In genomic region chr4:8399430-8399829, GRCm38 (mm10) we compare ENCODE assay signal across 19 mouse cellular contexts.
DNase-seq lines count a peak whose midpoint lies in the region; ATAC-seq and TF ChIP-seq lines count a peak whose summit lies in the region.
"Had no signal": no experiment of that assay in that cellular context is flagged by ENCODE, and none has a peak within 500 bp of the region (broad histone marks: within the 10 kb centered on the region; RNA-seq: fewer than 3 reads in every experiment).

No protein-coding gene starts in this region.

- no peaks in the 10 kb centered on the region for H3K9me3 ChIP-seq in hindbrain, postnatal 0 days (ENCODE audit: low read length)
- no peaks in the 10 kb centered on the region for H3K9me3 ChIP-seq in hindbrain, embryonic 11.5 days (ENCODE audit: control insufficient read depth, low read length)
- no peaks in the 10 kb centered on the region for H3K9me3 ChIP-seq in lung, embryonic 16.5 days (ENCODE audit: control insufficient read depth, low read length)
- H3K9me3 ChIP-seq: embryonic facial prominence, embryonic 12.5 days; embryonic facial prominence, embryonic 15.5 days; G1E had no signal

- peaks cover 3% of the 10 kb centered on the region; the same call in 1 of the 2 replicates for H3K4me1 ChIP-seq in cerebellum, adult 2 months (ENCODE audit: control insufficient read depth, insufficient read depth, low read length)
- no peaks in the 10 kb centered on the region for H3K4me1 ChIP-seq in hindbrain, postnatal 0 days (ENCODE audit: insufficient read depth, low read length)
- no peaks in the 10 kb centered on the region for H3K4me1 ChIP-seq in hindbrain, embryonic 11.5 days (replicated peaks; ENCODE audit: control insufficient read depth, insufficient read depth, low read length)
- H3K4me1 ChIP-seq in lung, embryonic 16.5 days (replicated peaks; ENCODE audit: control insufficient read depth, insufficient read depth, low read length) = peaks cover 10% of the 10 kb centered on the region; the same call in 1 of the 2 replicates
- H3K4me1 ChIP-seq: embryonic facial prominence, embryonic 12.5 days; embryonic facial prominence, embryonic 15.5 days had no signal

- peak; percentile 53; the same call in 1 of the 2 replicates for ATAC-seq in hindbrain, postnatal 0 days
- no peak for ATAC-seq in hindbrain, embryonic 11.5 days (ENCODE audit: low FRiP score)
- peak; percentile 57 for ATAC-seq in lung, embryonic 16.5 days (ENCODE audit: low read depth)
- ATAC-seq: Patski had no signal

- no peak overlapping the region for H3K4me3 ChIP-seq in cerebellum, adult 2 months (replicated peaks; ENCODE audit: insufficient read depth, low read depth, low read length)
- no peak overlapping the region for H3K4me3 ChIP-seq in hindbrain, postnatal 0 days (ENCODE audit: low read length)
- no peak overlapping the region for H3K4me3 ChIP-seq in hindbrain, embryonic 11.5 days (ENCODE audit: low read depth, low read length)
- no peak overlapping the region for H3K4me3 ChIP-seq in lung, embryonic 16.5 days (ENCODE audit: low read length)
- H3K4me3 ChIP-seq: embryonic facial prominence, embryonic 12.5 days; embryonic facial prominence, embryonic 15.5 days; gastrocnemius, adult 2 months had no signal

- no peak overlapping the region for H3K4me2 ChIP-seq in hindbrain, postnatal 0 days (ENCODE audit: low read depth, low read length)
- no peak overlapping the region for H3K4me2 ChIP-seq in hindbrain, embryonic 11.5 days (replicated peaks; ENCODE audit: low read depth, low read length)
- H3K4me2 ChIP-seq in lung, embryonic 16.5 days (ENCODE audit: low read depth, low read length) = no peak overlapping the region
- H3K4me2 ChIP-seq: embryonic facial prominence, embryonic 12.5 days; embryonic facial prominence, embryonic 15.5 days; heart, embryonic 11.5 days had no signal

- WGBS in cerebellum, adult 2 months = 63% methylated on average over 1 of the region's 1 CpGs
- 58% methylated on average over 1 of the region's 1 CpGs for WGBS in hindbrain, postnatal 0 days
- 67% methylated on average over 1 of the region's 1 CpGs for WGBS in hindbrain, embryonic 11.5 days
- 44% methylated on average over 1 of the region's 1 CpGs for WGBS in lung, embryonic 16.5 days

- peak; percentile 22 for DNase-seq in cerebellum, adult 9-10 months
- DNase-seq in cerebellum, adult 2 months = no peak
- no peak for DNase-seq in hindbrain, postnatal 0 days (ENCODE audit: low spot score)
- DNase-seq in hindbrain, embryonic 11.5 days (ENCODE audit: low spot score) = no peak
- no peak for DNase-seq in lung, postnatal 36 days
- peak; percentile 4 for DNase-seq in retina, postnatal 1 day
- DNase-seq in retina, embryonic 14.5 days (ENCODE audit: low spot score) = no peak
- DNase-seq: B cell, adult 2 months; forebrain, postnatal 0 days; gastrocnemius, adult 2 months; gastrocnemius, postnatal 14 days; heart, adult 11 months had no signal

- no peaks in the 10 kb centered on the region for H3K27me3 ChIP-seq in cerebellum, adult 2 months (ENCODE audit: control insufficient read depth, insufficient read depth, low read length)
- no peaks in the 10 kb centered on the region for H3K27me3 ChIP-seq in hindbrain, postnatal 0 days (ENCODE audit: insufficient read depth, low read length)
- H3K27me3 ChIP-seq in hindbrain, embryonic 11.5 days (ENCODE audit: control insufficient read depth, insufficient read depth, low read length) = no peaks in the 10 kb centered on the region
- no peaks in the 10 kb centered on the region for H3K27me3 ChIP-seq in lung, embryonic 16.5 days (ENCODE audit: control insufficient read depth, insufficient read depth, low read depth, low read length)
- H3K27me3 ChIP-seq: CH12.LX; embryonic facial prominence, embryonic 12.5 days; embryonic facial prominence, embryonic 15.5 days; Patski had no signal

- H3K27ac ChIP-seq in cerebellum, adult 2 months (ENCODE audit: insufficient read depth, low read length) = no peak overlapping the region
- H3K27ac ChIP-seq in hindbrain, postnatal 0 days = peak overlapping the region; percentile 4; the same call in 1 of the 2 replicates
- H3K27ac ChIP-seq in hindbrain, embryonic 11.5 days (ENCODE audit: low read depth, low read length) = no peak overlapping the region
- H3K27ac ChIP-seq in lung, embryonic 16.5 days (ENCODE audit: low read length) = no peak overlapping the region
- H3K27ac ChIP-seq: embryonic facial prominence, embryonic 12.5 days; embryonic facial prominence, embryonic 15.5 days; gastrocnemius, adult 2 months had no signal

- TF ChIP-seq POLR2A in cerebellum, adult 2 months (IDR thresholded peaks at IDR 0.05; ENCODE audit: borderline replicate concordance, insufficient read depth, low read length) = no peak

- no peak for TF ChIP-seq CTCF in cerebellum, adult 2 months (IDR thresholded peaks at IDR 0.05; ENCODE audit: borderline replicate concordance, insufficient read depth, low read depth, low read length)
- TF ChIP-seq CTCF in hindbrain, postnatal 0 days (IDR thresholded peaks at IDR 0.05; ENCODE audit: low read depth) = no peak

- H3K36me3 ChIP-seq in hindbrain, postnatal 0 days (ENCODE audit: insufficient read depth, low read length) = no peaks in the 10 kb centered on the region
- no peaks in the 10 kb centered on the region for H3K36me3 ChIP-seq in hindbrain, embryonic 11.5 days (ENCODE audit: control insufficient read depth, insufficient read depth, low read length)
- H3K36me3 ChIP-seq in lung, embryonic 16.5 days (ENCODE audit: control insufficient read depth, insufficient read depth, low read length) = no peaks in the 10 kb centered on the region
- H3K36me3 ChIP-seq: embryonic facial prominence, embryonic 12.5 days; embryonic facial prominence, embryonic 15.5 days; G1E had no signal

- H3K9ac ChIP-seq in hindbrain, postnatal 0 days (replicated peaks; ENCODE audit: low read length) = no peak overlapping the region
- H3K9ac ChIP-seq in hindbrain, embryonic 11.5 days (ENCODE audit: low read depth, low read length) = no peak overlapping the region
- H3K9ac ChIP-seq in lung, embryonic 16.5 days (ENCODE audit: low read length) = no peak overlapping the region
- H3K9ac ChIP-seq: embryonic facial prominence, embryonic 12.5 days; embryonic facial prominence, embryonic 15.5 days; forebrain, postnatal 0 days had no signal

Comparison
In these comparisons a context has a peak if more than half of its experiments do, and no peak if none do; other contexts are left out.
1. DNase-seq: peak in cerebellum, adult 9-10 months (single experiment) and retina, postnatal 1 day (single experiment); none in cerebellum, adult 2 months (0 of 2), hindbrain, postnatal 0 days (single experiment), hindbrain, embryonic 11.5 days (single experiment), lung, postnatal 36 days (single experiment) and retina, embryonic 14.5 days (single experiment).